ENCODE assay signal across 22 mouse cellular contexts in genomic region chr8:120118162-120118561, GRCm38 (mm10). TPM values are rescaled to one million over a fixed set of nuclear protein-coding genes. Genes with fewer than 3 reads are reported as not detected.
DNase-seq lines count a peak whose midpoint lies in the region; ATAC-seq lines count a peak whose summit lies in the region.
"Had no signal": no experiment of that assay in that cellular context is flagged by ENCODE, and none has a peak within 500 bp of the region (broad histone marks: within the 10 kb centered on the region; RNA-seq: fewer than 3 reads in every experiment).

No protein-coding gene starts in this region.

- ATAC-seq in kidney, embryonic 15.5 days (replicated peaks; ENCODE audit: low FRiP score): no peak
- ATAC-seq: CD4-positive, CD25-positive, alpha-beta regulatory T cell, adult 4 months; hindbrain, postnatal 0 days had no signal

- no peak overlapping the region for H3K4me2 ChIP-seq in kidney, embryonic 15.5 days
- H3K4me2 ChIP-seq: embryonic facial prominence, embryonic 15.5 days; heart, embryonic 13.5 days; lung, embryonic 15.5 days; midbrain, embryonic 11.5 days had no signal

- H3K36me3 ChIP-seq in kidney, embryonic 15.5 days: no peaks in the 10 kb centered on the region
- no peaks in the 10 kb centered on the region for H3K36me3 ChIP-seq in hindbrain, embryonic 10.5 days
- H3K36me3 ChIP-seq: embryonic facial prominence, embryonic 15.5 days; forebrain, embryonic 10.5 days; G1E; heart, embryonic 13.5 days; lung, embryonic 15.5 days had no signal

- peaks cover 19% of the 10 kb centered on the region for H3K4me1 ChIP-seq in kidney, embryonic 15.5 days
- peaks cover 23% of the 10 kb centered on the region for H3K4me1 ChIP-seq in hindbrain, embryonic 10.5 days (replicated peaks)

- H3K4me3 ChIP-seq in kidney, embryonic 15.5 days (replicated peaks): no peak overlapping the region
- H3K4me3 ChIP-seq in hindbrain, embryonic 10.5 days: no peak overlapping the region
- H3K4me3 ChIP-seq: embryonic facial prominence, embryonic 15.5 days; forebrain, embryonic 10.5 days; heart, embryonic 13.5 days; lung, embryonic 15.5 days had no signal

- 57% methylated on average over 9 of the region's 9 CpGs for WGBS in kidney, embryonic 15.5 days
- WGBS in hindbrain, embryonic 10.5 days: 88% methylated on average over 9 of the region's 9 CpGs

- peaks cover 46% of the 10 kb centered on the region for H3K27me3 ChIP-seq in kidney, embryonic 15.5 days
- H3K27me3 ChIP-seq in hindbrain, embryonic 10.5 days (ENCODE audit: insufficient read depth, poor library complexity, severe bottlenecking): peaks cover 50% of the 10 kb centered on the region

- H3K9ac ChIP-seq in kidney, embryonic 15.5 days: no peak overlapping the region
- H3K9ac ChIP-seq: embryonic facial prominence, embryonic 15.5 days; lung, embryonic 15.5 days had no signal

- no peak overlapping the region for H3K27ac ChIP-seq in kidney, embryonic 15.5 days
- no peak overlapping the region for H3K27ac ChIP-seq in hindbrain, embryonic 10.5 days
- H3K27ac ChIP-seq: embryonic facial prominence, embryonic 15.5 days; forebrain, embryonic 10.5 days; hindbrain, postnatal 0 days; lung, embryonic 15.5 days had no signal

- peak; percentile 80 to 93 for DNase-seq in adrenal gland, adult (ENCODE audit: inconsistent age in 2 of 2, low spot score in 1 of 2)
- DNase-seq in adrenal gland, postnatal 25 days: no peak
- DNase-seq in kidney, adult 18-20 months: peak; percentile 45
- peak; percentile 51 for DNase-seq in kidney, postnatal 10 days
- DNase-seq in lung, postnatal 36 days: peak; percentile 71
- no peak for DNase-seq in layer of hippocampus, adult 9-11 months
- no peak for DNase-seq in hindbrain, embryonic 10.5 days (ENCODE audit: low spot score)
- DNase-seq: cerebellum, postnatal 10 days; embryo, embryonic 11 days; gastrocnemius, postnatal 36 days; heart, postnatal 36 days; liver; thymus, postnatal 25 days had no signal

- H3K9me3 ChIP-seq in kidney, embryonic 15.5 days (replicated peaks): no peaks in the 10 kb centered on the region
- no peaks in the 10 kb centered on the region for H3K9me3 ChIP-seq in hindbrain, embryonic 10.5 days
- H3K9me3 ChIP-seq: embryonic facial prominence, embryonic 15.5 days; heart, embryonic 13.5 days; lung, embryonic 15.5 days had no signal

RNA-seq across cellular contexts. Expression of gene 6430548M08Rik, which starts 4.2 kb away (rescaled TPM):
- total RNA-seq in adrenal gland, postnatal 25 days (2021): 111 and 165 TPM in 2 replicates
- 5.8 and 6.1 TPM in 2 replicates for polyA plus RNA-seq in kidney, embryonic 15.5 days (2015; fragmentation: Nextera tagmentation; extraction: Ambion mirVana)
- polyA plus RNA-seq in hindbrain, embryonic 10.5 days (2016; fragmentation: Nextera tagmentation; extraction: Ambion mirVana): 5.2 and 12.5 TPM in 2 replicates

RNA-seq across cellular contexts. Expression of gene Zdhhc7, which starts 16.9 kb away (rescaled TPM):
- 58.5 and 60.1 TPM in 2 replicates for total RNA-seq in adrenal gland, postnatal 25 days (2021)
- 31.9 and 34.3 TPM in 2 replicates for polyA plus RNA-seq in kidney, embryonic 15.5 days (2015; fragmentation: Nextera tagmentation; extraction: Ambion mirVana)
- 34.1 and 38.7 TPM in 2 replicates for polyA plus RNA-seq in hindbrain, embryonic 10.5 days (2016; fragmentation: Nextera tagmentation; extraction: Ambion mirVana)

RNA-seq across cellular contexts. Expression of gene Fam92b, which starts 59.1 kb away (rescaled TPM):
- 1.6 TPM in 1 of 2 replicates, not detected in the other for total RNA-seq in adrenal gland, postnatal 25 days (2021)
- 0.13 TPM in 1 of 2 replicates, not detected in the other for polyA plus RNA-seq in kidney, embryonic 15.5 days (2015; fragmentation: Nextera tagmentation; extraction: Ambion mirVana)
- 0.95 and 4.1 TPM in 2 replicates for polyA plus RNA-seq in hindbrain, embryonic 10.5 days (2016; fragmentation: Nextera tagmentation; extraction: Ambion mirVana)
- total RNA-seq: G1E; gastrocnemius, postnatal 36 days; heart, postnatal 36 days had no signal
- polyA plus RNA-seq: CD4-positive, CD25-positive, alpha-beta regulatory T cell, adult 4 months; G1E; heart, embryonic 13.5 days had no signal

Comparison
In these comparisons a context has a peak if more than half of its experiments do, and no peak if none do; other contexts are left out.
1. DNase-seq: peak in adrenal gland, adult (2 of 2), kidney, adult 18-20 months (single experiment), kidney, postnatal 10 days (single experiment) and lung, postnatal 36 days (single experiment); none in adrenal gland, postnatal 25 days (single experiment), layer of hippocampus, adult 9-11 months (single experiment) and hindbrain, embryonic 10.5 days (single experiment).